Mouse (Mus musculus) embryonic facial prominence, embryonic 13.5 days (tissue): ENCODE measurements around the gene Grid2. TPM values are rescaled to one million over a fixed set of nuclear protein-coding genes. Genes with fewer than 3 reads are reported as not detected.
A peak's percentile ranks its signal among the peaks of the same experiment; 100 is the strongest.

Source experiments
- ATAC-seq: fragments of 200-750 bp; cut with Nextera tagmentation; 2 replicates; pipeline ENCODE4 v1.8.0; 2017; ENCODE audit warnings: low read depth; ENCODE audit not compliant: insufficient number of reproducible peaks, insufficient read depth, low FRiP score, low TSS enrichment
- H3K27ac ChIP-seq: fragments of 300-500 bp; sonication (generic); 2 replicates; pipeline ENCODE4 v1.5.1; 2015; ENCODE audit warnings: moderate library complexity, mild to moderate bottlenecking, inconsistent platforms
- H3K27me3 ChIP-seq: fragments of 300-500 bp; sonication (generic); 2 replicates; pipeline ENCODE4 v1.6.1; 2015; ENCODE audit warnings: mild to moderate bottlenecking, inconsistent platforms
- H3K36me3 ChIP-seq: fragments of 300-500 bp; sonication (generic); 2 replicates; pipeline ENCODE4 v1.6.1; 2015; ENCODE audit warnings: mild to moderate bottlenecking, inconsistent platforms
- H3K4me1 ChIP-seq: fragments of 300-500 bp; sonication (generic); 2 replicates; pipeline ENCODE4 v1.6.1; 2015; ENCODE audit warnings: inconsistent platforms
- H3K4me2 ChIP-seq: fragments of 300-500 bp; sonication (generic); 2 replicates; pipeline ENCODE4 v1.6.1; 2015; ENCODE audit warnings: moderate library complexity, mild to moderate bottlenecking, inconsistent platforms
- H3K4me3 ChIP-seq: fragments of 300-500 bp; sonication (generic); 2 replicates; pipeline ENCODE4 v1.5.1; 2015; ENCODE audit warnings: mild to moderate bottlenecking, inconsistent platforms
- H3K9ac ChIP-seq: fragments of 300-500 bp; sonication (generic); 2 replicates; pipeline ENCODE4 v1.6.1; 2015; ENCODE audit warnings: mild to moderate bottlenecking, inconsistent platforms
- H3K9me3 ChIP-seq: fragments of 300-500 bp; sonication (generic); 2 replicates; pipeline ENCODE4 v1.6.1; 2016; ENCODE audit warnings: inconsistent platforms
- WGBS: fragments of 180-500 bp; shearing (Covaris S2); methylation state at CpG from one replicate; pipeline ENCODE4 v1.1.7; 2015; ENCODE audit warnings: mixed read lengths; 5-methylcytosine and 5-hydroxymethylcytosine counted together
- polyA plus RNA-seq: library from polyadenylated mRNA; unstranded; fragments of >200 nt; fragmentation: Nextera tagmentation; extraction: Ambion mirVana; gene quantifications from 2 replicates; pipeline ENCODE4 v1.2.1, GENCODE M21; 2015

Grid2 gene
- polyA plus RNA-seq, 1 experiment from 2014 or later: 2.0 TPM

GRCm38 (mm10) chr6:64703659-64704058, 1448.0 kb downstream of the Grid2 start:
- no peaks in the 10 kb centered on the region for H3K9me3 ChIP-seq
- no peak for ATAC-seq
- WGBS: 77% methylated on average over 2 of the region's 2 CpGs

GRCm38 (mm10) chr6:64727751-64728403, 1472.2 kb downstream of the Grid2 start:
- Histone ChIP-seq H3K9ac (no peak overlapping the region), H3K27me3 (peaks cover 62% of the 10 kb centered on the region), H3K4me3 (peak overlapping the region; percentile 46), H3K36me3 (no peaks in the 10 kb centered on the region), H3K4me2 (peak overlapping the region; percentile 77), H3K9me3 (no peaks in the 10 kb centered on the region), H3K27ac (no peak overlapping the region), H3K4me1 (peaks cover 26% of the 10 kb centered on the region)
- under 1% methylated on average over 29 of the region's 29 CpGs for WGBS
- ATAC-seq: no peak

More at GRCm38 (mm10) chr6:64703659-64704058, 1448.0 kb downstream of the Grid2 start:
- Histone ChIP-seq H3K9ac (no peak overlapping the region), H3K27ac (no peak overlapping the region), H3K4me2 (no peak overlapping the region), H3K4me3 (no peak overlapping the region), H3K36me3 (no peaks in the 10 kb centered on the region), H3K27me3 (no peaks in the 10 kb centered on the region), H3K4me1 (no peaks in the 10 kb centered on the region)

DNA sequence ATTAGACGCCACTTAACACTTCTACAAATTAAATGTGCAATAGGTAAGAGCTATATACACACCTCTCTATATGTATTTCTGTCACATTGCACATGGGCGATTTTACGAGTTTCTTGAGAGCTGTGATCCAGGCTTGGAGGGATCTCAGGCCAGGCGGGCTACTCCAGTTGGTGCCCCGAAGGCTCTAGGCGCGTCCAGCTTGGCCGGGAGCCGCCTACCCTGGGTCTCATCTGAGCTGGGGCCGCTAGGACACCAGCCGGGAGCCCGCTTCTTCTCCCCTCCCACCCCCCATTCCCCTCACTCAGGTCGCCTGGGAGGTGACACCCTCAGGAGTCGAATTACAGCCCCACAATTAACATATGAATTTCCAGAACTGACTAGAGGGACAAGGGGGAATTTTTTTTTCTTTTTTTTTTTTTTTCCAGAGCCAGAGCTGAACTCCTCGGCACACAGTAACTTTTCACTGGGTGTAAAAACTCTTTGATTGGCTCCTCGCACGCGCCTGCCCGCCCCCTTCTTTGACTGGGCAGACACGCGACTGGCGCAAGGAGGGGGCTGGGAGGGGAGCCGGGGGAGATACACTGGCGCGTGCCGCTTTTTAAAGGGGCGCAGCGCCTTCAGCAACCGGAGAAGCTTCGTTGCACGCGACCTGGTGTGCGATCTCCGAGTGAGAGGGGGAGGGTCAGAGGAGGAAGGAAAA, 1473.0 kb downstream of the Grid2 start, which contains the start of gene Atoh1:
Atoh1 (plus strand) TSS at position 627 of the 700 bp plus-strand sequence.
- WGBS: under 1% methylated on average over 34 of the region's 34 CpGs
- Histone ChIP-seq H3K4me3 (peak within 1 kb of the TSS; percentile 46), H3K27me3 (peaks cover 70% of the 10 kb centered on the region), H3K9me3 (no peaks in the 10 kb centered on the region), H3K4me1 (peaks cover 26% of the 10 kb centered on the region), H3K4me2 (peak within 1 kb of the TSS; percentile 77), H3K9ac (peak within 1 kb of the TSS; percentile 49; the same call in 1 of the 2 replicates), H3K27ac (no peak within 1 kb of the TSS), H3K36me3 (no peaks in the 10 kb centered on the region)
- ATAC-seq: peak; percentile 75

GRCm38 (mm10) chr6:64729231-64730011, 1473.7 kb downstream of the Grid2 start:
- Histone ChIP-seq H3K4me1 (peaks cover 30% of the 10 kb centered on the region), H3K27me3 (peaks cover 78% of the 10 kb centered on the region), H3K36me3 (no peaks in the 10 kb centered on the region), H3K4me3 (peak overlapping the region; percentile 46), H3K9me3 (no peaks in the 10 kb centered on the region), H3K27ac (no peak overlapping the region), H3K4me2 (peak overlapping the region; percentile 77), H3K9ac (0 out of 2 replicates have a peak overlapping the region, but pooled peaks have one; percentile 21)
- WGBS: under 1% methylated on average over 53 of the region's 53 CpGs
- peak; percentile 65; the same call in 1 of the 2 replicates for ATAC-seq

DNA sequence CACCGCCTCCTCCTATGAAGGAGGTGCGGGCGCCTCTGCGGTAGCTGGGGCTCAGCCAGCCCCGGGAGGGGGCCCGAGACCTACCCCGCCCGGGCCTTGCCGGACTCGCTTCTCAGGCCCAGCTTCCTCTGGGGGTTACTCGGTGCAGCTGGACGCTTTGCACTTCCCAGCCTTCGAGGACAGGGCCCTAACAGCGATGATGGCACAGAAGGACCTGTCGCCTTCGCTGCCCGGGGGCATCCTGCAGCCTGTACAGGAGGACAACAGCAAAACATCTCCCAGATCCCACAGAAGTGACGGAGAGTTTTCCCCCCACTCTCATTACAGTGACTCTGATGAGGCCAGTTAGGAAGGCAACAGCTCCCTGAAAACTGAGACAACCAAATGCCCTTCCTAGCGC, 1474.4 kb downstream of the Grid2 start:
- H3K4me2 ChIP-seq: peak overlapping the region; percentile 77
- no peak overlapping the region for H3K27ac ChIP-seq
- H3K27me3 ChIP-seq: peaks cover 84% of the 10 kb centered on the region
- H3K4me1 ChIP-seq: peaks cover 35% of the 10 kb centered on the region
- no peak overlapping the region for H3K9ac ChIP-seq
- peak overlapping the region; percentile 46 for H3K4me3 ChIP-seq
- ATAC-seq: no peak
- H3K36me3 ChIP-seq: no peaks in the 10 kb centered on the region
- no peaks in the 10 kb centered on the region for H3K9me3 ChIP-seq
- WGBS: 0% methylated on average over 19 of the region's 19 CpGs

DNA sequence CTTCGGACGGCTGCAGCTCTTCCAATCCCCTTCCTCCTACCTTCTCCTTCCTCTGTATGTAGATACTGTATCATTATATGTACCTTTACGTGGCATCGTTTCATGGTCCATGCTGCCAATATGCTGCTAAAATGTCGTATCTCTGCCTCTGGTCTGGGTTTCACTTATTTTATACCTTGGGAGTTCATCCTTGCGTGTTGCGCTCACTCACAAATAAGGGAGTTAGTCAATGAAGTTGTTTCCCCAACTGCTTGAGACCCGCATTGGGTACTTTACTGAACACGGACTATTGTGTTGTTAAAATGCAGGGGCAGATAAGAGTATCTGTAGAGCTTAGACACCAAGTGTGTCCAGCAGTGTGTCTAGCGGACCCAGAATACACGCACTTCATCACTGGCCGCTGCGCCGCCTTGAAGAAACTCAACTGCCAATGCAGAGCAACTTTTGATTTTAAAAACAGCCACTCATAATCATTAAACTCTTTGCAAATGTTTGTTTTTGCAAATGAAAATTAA, 1474.9 kb downstream of the Grid2 start:
- H3K27me3 ChIP-seq: peaks cover 89% of the 10 kb centered on the region
- H3K4me3 ChIP-seq: peak overlapping the region; percentile 46; the same call in 1 of the 2 replicates
- peaks cover 35% of the 10 kb centered on the region for H3K4me1 ChIP-seq
- no peaks in the 10 kb centered on the region for H3K36me3 ChIP-seq
- no peaks in the 10 kb centered on the region for H3K9me3 ChIP-seq
- H3K27ac ChIP-seq: no peak overlapping the region
- no peak for ATAC-seq
- no peak overlapping the region for H3K9ac ChIP-seq
- no peak overlapping the region for H3K4me2 ChIP-seq
- WGBS: 4% methylated on average over 14 of the region's 14 CpGs

DNA sequence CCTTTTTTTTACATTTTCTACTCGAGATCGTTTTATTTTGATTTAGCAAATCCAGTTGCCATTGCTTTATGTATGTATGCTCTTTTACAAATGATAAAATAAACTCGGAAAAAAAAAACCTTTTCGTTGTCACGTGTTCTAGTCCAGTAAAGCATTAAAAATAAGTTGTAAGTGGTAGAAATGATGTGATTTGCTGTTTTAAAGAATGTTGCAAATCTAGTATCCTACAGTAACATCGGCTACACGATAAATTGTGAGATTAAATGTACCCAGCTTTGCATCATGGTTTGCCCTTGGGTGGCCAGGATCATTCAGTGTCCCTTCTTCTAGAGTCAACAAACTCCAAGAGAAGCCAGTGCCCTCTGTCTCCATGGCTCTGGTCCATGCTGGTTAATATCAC, 1475.5 kb downstream of the Grid2 start:
- Histone ChIP-seq H3K4me2 (no peak overlapping the region), H3K9me3 (no peaks in the 10 kb centered on the region), H3K27me3 (peaks cover 95% of the 10 kb centered on the region), H3K36me3 (no peaks in the 10 kb centered on the region), H3K9ac (no peak overlapping the region), H3K4me1 (peaks cover 35% of the 10 kb centered on the region), H3K4me3 (no peak overlapping the region), H3K27ac (no peak overlapping the region)
- no peak for ATAC-seq
- WGBS: 6% methylated on average over 7 of the region's 7 CpGs

GRCm38 (mm10) chr6:64731621-64732320, 1476.1 kb downstream of the Grid2 start:
- H3K4me2 ChIP-seq: no peak overlapping the region
- H3K4me1 ChIP-seq: peaks cover 35% of the 10 kb centered on the region
- no peak overlapping the region for H3K4me3 ChIP-seq
- no peaks in the 10 kb centered on the region for H3K9me3 ChIP-seq
- H3K27me3 ChIP-seq: peaks cover 98% of the 10 kb centered on the region
- WGBS: 2% methylated on average over 8 of the region's 8 CpGs
- no peak for ATAC-seq
- no peak overlapping the region for H3K27ac ChIP-seq
- no peaks in the 10 kb centered on the region for H3K36me3 ChIP-seq
- no peak overlapping the region for H3K9ac ChIP-seq

- no peak for ATAC-seq
- Histone ChIP-seq H3K36me3 (no peaks in the 10 kb centered on the region), H3K27ac (no peak overlapping the region), H3K4me2 (no peak overlapping the region), H3K27me3 (peaks cover 89% of the 10 kb centered on the region), H3K4me3 (no peak overlapping the region), H3K4me1 (peaks cover 27% of the 10 kb centered on the region), H3K9me3 (no peaks in the 10 kb centered on the region), H3K9ac (no peak overlapping the region)
- WGBS: under 1% methylated on average over 4 of the region's 4 CpGs
Measured at GRCm38 (mm10) chr6:64733311-64733710, 1477.6 kb downstream of the Grid2 start.

DNA sequence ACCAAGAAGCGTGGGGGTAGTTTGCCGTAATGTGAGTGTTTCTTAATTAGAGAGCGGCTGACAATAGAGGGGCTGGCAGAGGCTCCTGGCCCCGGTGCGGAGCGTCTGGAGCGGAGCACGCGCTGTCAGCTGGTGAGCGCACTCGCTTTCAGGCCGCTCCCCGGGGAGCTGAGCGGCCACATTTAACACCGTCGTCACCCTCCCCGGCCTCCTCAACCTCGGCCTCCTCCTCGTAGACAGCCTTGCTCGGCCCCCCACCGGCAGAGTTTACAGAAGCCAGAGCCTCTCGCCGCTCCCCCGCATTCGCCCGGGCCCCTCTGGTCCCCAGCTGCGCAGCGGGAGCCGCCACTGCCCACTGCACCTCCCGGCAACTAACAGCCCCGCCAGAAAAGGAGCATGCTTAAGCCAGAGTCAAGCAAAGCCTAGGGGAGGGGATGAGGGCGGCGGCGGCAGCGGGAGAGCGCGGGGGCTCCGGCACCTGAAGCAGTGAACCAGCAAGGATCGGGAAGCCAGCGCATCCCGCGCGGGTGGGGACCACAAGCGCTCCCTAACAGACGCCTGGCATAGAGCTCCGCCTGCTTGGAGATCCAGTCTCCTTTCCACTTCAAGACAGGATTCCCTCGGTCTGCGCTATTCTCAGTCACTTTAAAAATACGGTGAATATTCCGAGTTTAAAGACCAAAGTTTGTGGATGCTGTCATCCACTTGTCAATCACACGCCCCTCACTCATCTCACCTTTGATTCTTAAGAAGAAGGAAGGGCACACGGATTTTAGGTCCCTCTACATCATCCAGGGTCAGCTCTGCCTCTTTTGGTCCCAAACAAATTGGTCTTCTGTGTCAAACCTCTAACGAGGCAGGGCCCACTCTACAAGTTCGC, 1479.0 kb downstream of the Grid2 start:
- Histone ChIP-seq H3K36me3 (no peaks in the 10 kb centered on the region), H3K27me3 (peaks cover 79% of the 10 kb centered on the region)

More for the DNA sequence above, 1479.0 kb downstream of the Grid2 start:
- WGBS: 1% methylated on average over 54 of the region's 54 CpGs
- Histone ChIP-seq H3K4me1 (peaks cover 14% of the 10 kb centered on the region), H3K4me3 (peak overlapping the region; percentile 48), H3K9ac (peak overlapping the region; percentile 44; the same call in 1 of the 2 replicates), H3K9me3 (no peaks in the 10 kb centered on the region), H3K27ac (no peak overlapping the region), H3K4me2 (peak overlapping the region; percentile 93)
- peak; percentile 32; the same call in 1 of the 2 replicates for ATAC-seq
